Mouse (Mus musculus) embryonic fibroblast, embryonic 13.5 days (primary cell): ENCODE results near the gene Afg1l.

ENCODE experiments used
- CTCF ChIP-seq: IDR thresholded peaks from 2 replicates; pipeline ENCODE4 v1.5.1; 2011; ENCODE audit warnings: mild to moderate bottlenecking, control low read depth, low read length, moderate library complexity, borderline replicate concordance; ENCODE audit not compliant: insufficient read depth
- POLR2A ChIP-seq: IDR thresholded peaks from 2 replicates; pipeline ENCODE4 v1.6.1; 2011; ENCODE audit warnings: low read depth, mild to moderate bottlenecking, control low read depth, low read length, moderate library complexity

DNA sequence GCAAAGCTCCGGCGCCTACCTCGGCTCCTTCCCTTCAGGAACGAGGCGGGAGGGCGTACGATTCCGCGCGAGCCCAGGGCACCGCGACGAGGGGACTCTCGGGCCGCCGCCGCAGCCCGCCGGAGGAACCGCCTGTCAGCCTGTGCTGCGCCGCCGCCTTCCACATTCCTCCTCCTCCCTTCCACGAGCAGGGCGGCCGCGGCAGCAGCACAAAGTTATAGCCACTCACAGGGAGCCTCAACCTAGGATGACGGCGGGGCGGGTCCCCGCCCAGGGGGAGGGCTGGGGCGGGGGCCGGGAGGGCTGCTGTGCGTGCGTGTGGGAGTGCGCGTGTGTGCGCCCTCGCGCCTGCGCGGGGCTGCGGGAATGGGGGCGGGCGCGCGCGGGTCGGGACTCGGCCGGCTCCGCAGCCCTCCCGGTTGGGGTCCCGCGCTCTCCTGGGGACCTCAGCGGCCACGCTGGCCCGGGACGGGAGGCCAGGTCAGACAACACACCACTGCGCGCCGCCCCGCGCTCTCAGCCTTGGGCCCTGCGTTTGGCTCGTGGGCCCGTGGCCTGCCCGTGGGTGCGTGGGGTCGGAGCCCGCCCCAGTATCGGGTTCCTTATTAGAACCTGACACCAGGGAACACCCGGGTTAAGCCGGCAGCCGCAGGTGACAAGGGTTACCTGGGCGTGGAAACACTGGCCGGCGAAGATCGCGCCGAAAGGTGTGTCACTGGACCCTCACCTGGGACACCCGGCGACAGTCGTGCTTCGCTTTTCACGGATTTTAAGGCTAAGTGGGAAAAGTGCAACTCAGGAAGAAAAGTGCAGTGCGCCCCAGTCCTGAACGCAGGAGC is 201.6 kb downstream of the Afg1l start, which contains the start of gene Foxo3:
- TF ChIP-seq CTCF: no peak
- TF ChIP-seq POLR2A: peak; percentile 90
